Mouse (Mus musculus): Measurements from ENCODE around the gene Klf12. TPM values are rescaled to one million over a fixed set of nuclear protein-coding genes. Genes with fewer than 3 reads are reported as not detected.
A peak's percentile ranks its signal among the peaks of the same experiment; 100 is the strongest.

The Klf12 gene
- polyA plus RNA-seq, 1 experiment: 57.7 TPM

DNA sequence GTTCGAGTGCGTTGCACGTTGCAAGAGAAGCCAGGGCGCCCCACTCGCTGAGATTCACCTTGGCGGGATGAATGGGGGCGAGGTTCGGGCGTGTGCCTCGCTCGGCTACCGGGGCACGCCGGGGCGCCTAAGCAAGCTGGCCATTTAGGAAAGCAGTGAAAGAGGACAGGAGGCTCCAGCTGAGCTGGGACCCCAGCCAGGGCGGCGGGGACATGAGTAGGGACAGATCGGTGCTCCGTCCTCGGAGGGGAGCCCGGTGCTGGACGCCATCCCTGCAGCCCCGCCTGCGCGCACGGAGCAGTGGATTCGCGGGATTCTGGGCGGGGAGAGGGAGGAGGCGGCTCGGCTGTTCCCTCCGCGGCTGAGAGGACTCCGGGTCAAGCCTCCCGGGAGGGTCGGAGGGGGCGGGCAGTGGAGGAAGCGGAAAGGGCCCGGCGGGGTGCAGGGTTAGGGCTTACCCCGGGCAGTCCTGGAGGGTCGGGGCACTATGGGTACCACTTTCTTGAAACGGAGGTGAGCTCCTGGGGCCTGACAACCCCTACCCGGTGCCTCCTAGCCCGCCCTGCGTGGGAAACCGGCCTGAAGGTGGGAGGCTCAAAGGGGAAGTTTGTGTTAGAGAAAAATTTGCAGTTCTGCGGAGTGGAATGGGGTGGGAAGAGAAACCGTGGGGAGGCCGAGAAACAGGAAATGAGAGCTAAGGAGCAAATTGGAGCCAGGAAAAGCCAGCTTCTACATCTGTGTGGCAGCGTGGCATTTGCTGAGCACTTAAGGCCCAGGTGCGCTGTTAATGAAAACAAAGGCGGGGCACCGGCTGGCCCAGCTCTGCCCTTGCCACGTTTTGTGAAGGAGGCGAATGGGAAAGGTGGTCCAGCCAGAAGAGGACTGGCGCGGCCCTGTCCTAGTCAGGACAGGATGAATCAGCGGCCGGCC lies 1.4 kb upstream of the Klf12 start:
- peak; percentile 83 for DNase-seq (ENCODE audit: low read depth)
- TF ChIP-seq CTCF (IDR thresholded peaks at IDR 0.05; ENCODE audit: borderline replicate concordance, extremely low read depth, insufficient read depth, insufficient read length) (no peak), POLR2A (IDR thresholded peaks at IDR 0.05; ENCODE audit: borderline replicate concordance, extremely low read depth, insufficient read depth, insufficient read length, poor library complexity, severe bottlenecking) (peak; percentile 43; the same call in 1 of the 2 replicates)

DNA sequence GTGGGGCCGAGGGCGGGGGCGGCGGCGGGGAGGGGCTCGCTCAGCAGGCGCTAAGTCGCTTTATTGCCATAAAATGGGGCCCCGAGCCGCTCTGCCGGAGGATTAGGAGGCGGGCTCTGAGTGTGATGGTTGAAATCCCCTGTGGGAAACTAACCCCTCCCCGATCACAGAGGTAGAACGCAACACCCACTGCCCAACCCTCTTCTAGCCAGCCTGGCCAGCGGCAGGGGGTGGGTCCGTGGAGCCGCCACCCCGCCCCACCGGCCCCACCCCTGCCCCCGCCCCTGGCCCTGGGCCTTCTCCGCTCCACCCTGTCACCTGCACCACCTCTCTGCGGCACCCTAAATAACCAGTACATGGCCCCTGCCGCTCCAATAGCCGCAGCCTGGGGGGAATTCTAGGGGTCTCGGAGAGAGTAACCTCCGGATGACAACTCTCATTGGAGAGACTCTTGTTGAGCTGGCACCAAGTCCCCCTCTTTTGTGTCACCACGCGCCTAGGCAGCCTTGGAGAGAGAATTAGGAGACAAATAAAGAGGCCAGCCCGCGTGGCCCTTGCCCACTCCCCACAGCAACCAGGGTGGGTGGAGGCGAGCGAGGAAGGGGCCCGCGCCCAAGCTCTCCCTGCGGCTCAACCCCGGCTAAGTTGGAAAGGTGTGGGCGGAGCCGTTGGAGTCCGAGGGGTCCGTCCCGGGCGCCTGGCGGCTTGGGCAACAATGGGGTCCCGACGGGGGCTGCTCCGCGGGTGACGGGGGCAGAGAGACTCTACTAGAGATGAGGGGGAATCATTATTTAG lies 579 bp upstream of the Klf12 start:
- TF ChIP-seq CTCF (IDR thresholded peaks at IDR 0.05; ENCODE audit: borderline replicate concordance, extremely low read depth, insufficient read depth, insufficient read length) (no peak), POLR2A (IDR thresholded peaks at IDR 0.05; ENCODE audit: borderline replicate concordance, extremely low read depth, insufficient read depth, insufficient read length, poor library complexity, severe bottlenecking) (0 out of 2 replicates have a peak, but pooled peaks have one; percentile 9)

DNA sequence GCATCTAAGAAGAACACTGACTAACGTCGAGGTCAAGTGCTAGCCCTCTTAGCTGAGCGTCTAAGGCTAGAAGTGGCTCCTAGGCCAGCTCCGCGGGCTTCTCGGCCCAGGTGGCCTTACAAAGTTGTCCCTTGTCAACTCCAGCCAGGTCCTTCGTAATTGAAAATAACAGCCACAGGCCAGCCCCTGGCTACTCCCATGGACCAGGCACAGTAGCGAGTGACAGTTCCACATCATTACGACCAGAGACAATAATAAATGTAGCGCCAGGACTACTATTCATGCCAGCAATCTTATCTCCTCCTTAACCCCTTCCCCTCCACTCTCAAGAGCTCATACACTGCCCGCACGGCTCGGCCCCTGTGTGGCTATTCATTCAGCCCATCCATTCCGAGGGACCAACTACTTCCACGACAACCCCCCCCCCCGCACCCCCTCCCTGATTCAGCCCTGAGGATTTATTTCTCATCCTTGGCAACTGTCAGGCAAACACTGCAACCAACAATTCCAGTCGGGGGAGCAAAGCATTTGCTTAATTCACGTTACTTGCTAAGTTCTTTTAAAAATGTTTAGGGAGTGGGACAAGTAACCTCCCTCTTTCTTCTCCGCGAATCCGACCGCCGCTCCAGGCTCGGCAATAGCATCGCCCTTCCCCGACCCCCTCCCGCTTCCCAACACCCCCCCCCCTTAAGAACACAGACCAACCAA lies 914 bp downstream of the Klf12 start:
- peak; percentile 84 for DNase-seq (ENCODE audit: low read depth)
- TF ChIP-seq CTCF (IDR thresholded peaks at IDR 0.05; ENCODE audit: borderline replicate concordance, extremely low read depth, insufficient read depth, insufficient read length) (no peak), POLR2A (IDR thresholded peaks at IDR 0.05; ENCODE audit: borderline replicate concordance, extremely low read depth, insufficient read depth, insufficient read length, poor library complexity, severe bottlenecking) (no peak)

More for the DNA sequence above, 579 bp upstream of the Klf12 start:
- peak; percentile 96 for DNase-seq (ENCODE audit: low read depth)

DNA sequence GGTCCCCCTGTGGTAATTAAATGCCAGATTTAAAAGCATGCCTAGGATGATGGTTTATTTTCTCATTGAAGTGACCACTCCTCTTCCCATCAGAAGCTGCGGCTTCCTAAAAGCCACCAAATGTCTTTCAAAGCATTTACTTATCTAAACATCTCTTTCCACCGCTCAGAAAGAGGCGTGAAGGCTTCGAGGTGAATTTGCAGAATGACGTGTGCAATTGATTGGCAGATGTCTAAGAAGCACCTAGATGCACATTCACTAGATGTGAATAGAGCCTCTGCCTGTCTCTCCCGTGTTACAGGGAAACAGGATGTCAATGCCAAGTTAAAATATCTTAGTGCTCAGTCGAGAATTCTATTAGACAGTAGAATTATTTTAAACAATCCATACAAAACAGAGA lies 1.8 kb downstream of the Klf12 start:
- TF ChIP-seq CTCF (IDR thresholded peaks at IDR 0.05; ENCODE audit: borderline replicate concordance, extremely low read depth, insufficient read depth, insufficient read length): no peak
- no peak for TF ChIP-seq POLR2A (IDR thresholded peaks at IDR 0.05; ENCODE audit: borderline replicate concordance, extremely low read depth, insufficient read depth, insufficient read length, poor library complexity, severe bottlenecking)
- DNase-seq (ENCODE audit: low read depth): peak; percentile 64

DNA sequence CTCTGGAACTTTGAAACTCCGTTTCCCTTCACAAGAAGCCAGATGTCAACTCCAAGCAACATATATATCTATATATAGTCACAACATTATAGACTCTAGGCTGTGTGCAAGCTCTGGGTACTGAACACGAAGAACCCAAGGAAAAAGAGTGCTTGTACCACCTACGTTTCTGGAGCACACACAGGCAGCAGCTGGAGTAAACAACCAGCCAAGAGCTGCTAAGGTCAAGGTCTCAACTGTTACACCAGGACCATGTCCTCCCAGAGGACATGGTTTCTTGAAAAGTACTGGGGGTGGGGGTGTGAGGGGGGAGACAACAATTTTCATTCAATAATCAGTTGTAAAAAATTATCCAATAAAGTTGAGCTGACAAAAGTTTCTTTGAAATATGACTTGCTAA lies 2.7 kb downstream of the Klf12 start:
- peak; percentile 11 for DNase-seq (ENCODE audit: low read depth)
- no peak for TF ChIP-seq CTCF (IDR thresholded peaks at IDR 0.05; ENCODE audit: borderline replicate concordance, extremely low read depth, insufficient read depth, insufficient read length)
- no peak for TF ChIP-seq POLR2A (IDR thresholded peaks at IDR 0.05; ENCODE audit: borderline replicate concordance, extremely low read depth, insufficient read depth, insufficient read length, poor library complexity, severe bottlenecking)

DNA sequence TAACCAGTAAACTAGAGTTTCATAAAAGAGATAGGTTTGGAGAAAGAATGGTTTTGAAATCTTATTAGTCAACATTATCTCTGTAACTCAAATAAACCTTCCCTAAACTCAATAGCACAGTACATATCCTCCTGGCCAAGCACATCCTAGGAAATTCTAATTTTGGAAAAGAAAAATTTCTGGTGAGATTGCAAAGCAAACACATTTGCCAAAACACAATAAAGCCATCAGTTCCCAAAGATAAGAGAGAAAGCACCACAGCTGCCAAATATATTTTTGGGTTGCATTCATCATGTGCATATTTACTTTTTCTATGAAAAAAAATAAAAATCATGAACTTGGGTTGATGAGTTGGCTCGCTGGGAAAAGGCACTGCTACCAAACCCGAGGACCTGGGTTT lies 10.3 kb downstream of the Klf12 start:
- TF ChIP-seq POLR2A (IDR thresholded peaks at IDR 0.05; ENCODE audit: borderline replicate concordance, extremely low read depth, insufficient read depth, insufficient read length, poor library complexity, severe bottlenecking): no peak
- no peak for TF ChIP-seq CTCF (IDR thresholded peaks at IDR 0.05; ENCODE audit: borderline replicate concordance, extremely low read depth, insufficient read depth, insufficient read length)
- DNase-seq (ENCODE audit: low read depth): no peak

DNA sequence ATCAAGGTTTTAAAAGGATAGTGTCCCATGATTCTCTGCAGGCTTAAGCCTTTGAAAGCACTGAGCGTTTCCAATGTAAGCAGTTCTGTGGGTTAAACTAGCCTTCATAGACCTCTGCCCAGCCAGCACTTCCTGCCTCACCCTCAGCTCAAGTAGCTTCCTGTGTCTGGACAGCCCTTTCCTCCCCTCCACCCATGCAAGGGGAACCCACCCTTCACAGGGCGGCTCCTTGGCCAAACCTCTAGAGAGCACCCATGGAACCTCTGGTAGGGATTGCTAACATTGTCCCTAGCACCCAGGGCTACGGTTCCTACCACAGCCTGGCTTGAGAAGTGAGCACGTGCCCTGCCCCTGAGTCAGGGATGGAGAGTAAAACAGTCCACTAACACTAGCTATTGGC lies 23.9 kb downstream of the Klf12 start:
- TF ChIP-seq CTCF (IDR thresholded peaks at IDR 0.05; ENCODE audit: borderline replicate concordance, extremely low read depth, insufficient read depth, insufficient read length): no peak
- TF ChIP-seq POLR2A (IDR thresholded peaks at IDR 0.05; ENCODE audit: borderline replicate concordance, extremely low read depth, insufficient read depth, insufficient read length, poor library complexity, severe bottlenecking): no peak
- DNase-seq (ENCODE audit: low read depth): no peak

DNA sequence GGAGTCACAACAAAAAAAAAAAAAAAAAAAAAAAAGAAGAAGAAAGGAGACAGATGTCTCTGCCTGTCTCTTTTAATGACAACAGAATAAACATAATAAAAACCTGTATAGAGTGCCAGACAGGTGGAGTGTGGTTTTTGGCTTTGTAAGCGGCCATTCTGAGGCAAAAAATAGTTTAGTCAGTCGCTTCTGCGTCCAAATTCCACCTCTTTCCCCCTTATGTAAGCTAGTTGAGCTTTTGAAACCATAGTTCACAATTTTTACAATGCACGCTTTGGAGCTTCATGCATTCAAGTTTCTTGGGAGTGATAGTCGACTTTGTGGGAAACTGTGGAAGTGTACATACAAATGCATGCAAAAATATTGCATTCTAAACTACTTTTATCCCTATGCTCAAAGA lies 41.4 kb downstream of the Klf12 start:
- DNase-seq (ENCODE audit: low read depth): no peak
- TF ChIP-seq CTCF (IDR thresholded peaks at IDR 0.05; ENCODE audit: borderline replicate concordance, extremely low read depth, insufficient read depth, insufficient read length) (no peak), POLR2A (IDR thresholded peaks at IDR 0.05; ENCODE audit: borderline replicate concordance, extremely low read depth, insufficient read depth, insufficient read length, poor library complexity, severe bottlenecking) (no peak)

DNA sequence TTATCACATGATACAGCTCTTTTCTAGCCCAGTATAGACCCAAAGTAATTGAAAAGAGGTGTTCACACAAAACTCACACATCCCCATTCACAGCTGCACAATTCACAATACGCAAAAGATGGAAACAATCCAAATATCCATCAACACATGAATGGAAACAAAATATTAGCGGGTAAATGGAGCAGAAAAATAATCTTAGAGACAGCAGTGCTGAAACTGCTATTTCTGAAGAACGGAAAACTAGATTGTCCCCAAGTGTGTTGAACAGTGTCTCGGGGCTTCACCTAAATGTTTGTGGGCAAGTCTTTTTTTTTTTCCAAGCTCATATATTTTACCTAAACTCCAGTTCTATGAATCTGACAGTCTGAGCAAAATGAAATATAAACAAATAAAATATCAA lies 44.6 kb downstream of the Klf12 start:
- TF ChIP-seq POLR2A (IDR thresholded peaks at IDR 0.05; ENCODE audit: borderline replicate concordance, extremely low read depth, insufficient read depth, insufficient read length, poor library complexity, severe bottlenecking) (no peak), CTCF (IDR thresholded peaks at IDR 0.05; ENCODE audit: borderline replicate concordance, extremely low read depth, insufficient read depth, insufficient read length) (no peak)

DNA sequence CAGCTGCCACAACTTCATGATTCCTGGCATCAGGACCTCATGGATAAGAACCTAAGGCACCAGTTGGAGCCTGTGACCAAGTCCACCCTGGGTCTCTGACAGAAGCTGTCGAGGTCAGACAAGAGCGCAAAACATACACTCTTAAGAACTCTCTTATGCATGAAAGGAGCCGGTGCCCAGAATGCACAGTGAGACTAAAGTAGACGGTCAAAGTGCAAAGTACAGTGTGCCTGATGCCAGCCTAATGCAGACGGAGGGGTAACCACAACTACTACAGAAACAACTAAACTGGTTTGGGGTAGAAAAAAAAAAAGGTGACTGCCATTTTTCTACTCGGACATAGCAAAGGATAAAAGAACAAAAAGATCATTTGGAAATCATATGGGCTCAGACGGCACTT lies 47.7 kb downstream of the Klf12 start:
- TF ChIP-seq POLR2A (IDR thresholded peaks at IDR 0.05; ENCODE audit: borderline replicate concordance, extremely low read depth, insufficient read depth, insufficient read length, poor library complexity, severe bottlenecking) (no peak), CTCF (IDR thresholded peaks at IDR 0.05; ENCODE audit: borderline replicate concordance, extremely low read depth, insufficient read depth, insufficient read length) (no peak)

More for the DNA sequence above, 44.6 kb downstream of the Klf12 start:
- DNase-seq (ENCODE audit: low read depth): no peak

DNA sequence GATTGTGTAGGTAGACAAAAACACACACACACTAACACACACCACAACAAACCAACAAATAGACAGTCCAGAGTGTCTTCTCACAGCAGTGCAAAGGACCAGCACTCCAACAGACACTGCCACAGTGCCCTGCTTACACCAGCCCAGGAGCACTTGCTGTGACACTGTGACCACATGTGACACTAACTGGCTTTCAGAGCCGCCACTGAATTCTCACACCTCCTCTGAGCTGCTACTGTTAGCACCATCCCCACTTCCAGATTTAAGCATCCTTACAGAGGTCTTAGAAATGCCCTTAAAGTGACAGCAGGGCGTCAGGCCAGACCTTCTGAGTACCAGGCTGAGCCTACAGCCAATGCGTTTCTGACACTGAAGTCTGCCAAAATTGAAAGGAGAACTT lies 48.7 kb downstream of the Klf12 start:
- DNase-seq (ENCODE audit: low read depth): peak; percentile 32
- TF ChIP-seq POLR2A (IDR thresholded peaks at IDR 0.05; ENCODE audit: borderline replicate concordance, extremely low read depth, insufficient read depth, insufficient read length, poor library complexity, severe bottlenecking): no peak
- TF ChIP-seq CTCF (IDR thresholded peaks at IDR 0.05; ENCODE audit: borderline replicate concordance, extremely low read depth, insufficient read depth, insufficient read length): no peak

More for the DNA sequence above, 47.7 kb downstream of the Klf12 start:
- no peak for DNase-seq (ENCODE audit: low read depth)
